Mouse (Mus musculus) activated CD4-positive, CD25-positive, alpha-beta regulatory T cell, adult 4 months (primary cell): ENCODE measurements around the gene Ttc39b. TPM values are rescaled to one million over a fixed set of nuclear protein-coding genes. Genes with fewer than 3 reads are reported as not detected.
A peak's percentile ranks its signal among the peaks of the same experiment; 100 is the strongest.

Source experiments
- ATAC-seq: one replicate; pipeline ENCODE4 v1.8.0; 2017
- polyA plus RNA-seq, 2 experiments: library from polyadenylated mRNA; unstranded; fragments of 100-300 nt; shearing (Covaris generic); gene quantifications; one replicate each; pipeline ENCODE4 v1.2.1; 2017

Gene Ttc39b
- polyA plus RNA-seq, 2 experiments from 2014 or later, result 121 to 125 TPM

DNA sequence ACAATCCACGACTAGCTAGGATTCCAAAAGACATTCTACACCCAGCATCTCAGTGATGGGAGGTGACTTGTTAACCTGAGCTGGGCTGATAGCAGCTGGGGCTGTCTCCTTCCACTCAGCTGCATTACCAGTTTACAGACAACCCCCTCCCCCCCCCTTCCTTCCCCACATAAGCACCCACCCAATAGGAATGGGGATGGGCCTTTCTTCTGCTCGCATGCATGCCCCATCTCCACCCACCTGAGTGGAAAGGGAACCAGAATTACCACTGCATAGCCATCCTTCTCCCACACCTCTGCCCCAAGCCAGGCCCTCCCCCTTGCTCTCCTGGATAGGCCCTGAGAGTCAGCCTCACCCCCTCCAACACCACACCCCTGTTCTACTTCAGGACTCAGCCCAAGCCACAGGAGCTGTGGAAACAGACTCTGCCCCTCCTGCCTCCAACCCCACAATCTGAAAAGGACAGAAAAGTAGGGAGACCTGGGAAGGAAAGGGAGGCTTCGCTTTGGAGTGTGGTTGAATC, 6.2 kb downstream of the Ttc39b start:
- ATAC-seq, result no peak

DNA sequence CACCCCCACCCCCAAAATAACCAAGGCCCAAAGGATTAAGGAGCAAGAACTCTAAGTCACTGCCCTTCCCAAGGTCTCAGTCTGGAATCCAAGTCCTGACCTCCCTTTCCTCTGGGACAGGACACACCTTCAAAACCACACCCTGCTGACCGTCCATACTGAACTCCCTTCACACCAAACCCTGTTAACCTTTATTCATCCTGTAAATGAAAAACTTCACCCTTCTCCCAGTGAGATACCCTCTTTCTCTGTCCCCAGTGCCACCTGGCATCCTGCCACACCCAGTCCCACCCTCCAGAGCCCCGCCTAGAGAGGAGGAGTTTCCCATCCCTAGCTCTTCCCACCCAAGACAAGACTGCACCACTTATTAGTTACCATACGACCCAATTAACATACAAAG, 7.3 kb downstream of the Ttc39b start:
- ATAC-seq, result no peak

DNA sequence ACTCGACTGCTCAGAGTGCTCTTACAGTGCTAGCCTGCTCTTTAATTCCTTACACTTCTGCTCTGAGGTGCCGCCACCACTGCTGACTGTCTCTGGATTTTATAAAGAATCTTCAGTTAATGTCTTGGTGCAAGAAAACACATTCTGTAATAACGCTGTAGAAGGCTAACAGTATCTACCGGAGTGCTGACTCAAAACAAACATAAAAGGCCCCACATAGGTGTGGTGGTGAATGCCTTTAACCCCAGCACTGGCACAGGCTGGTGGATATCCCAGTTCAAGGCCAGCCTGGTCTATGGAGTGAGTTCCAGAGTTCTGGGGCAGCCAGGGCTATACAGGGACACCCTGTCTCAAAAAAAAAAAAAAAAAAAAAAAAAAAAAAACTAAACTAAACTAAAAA, 8.1 kb downstream of the Ttc39b start:
- ATAC-seq, result no peak

DNA sequence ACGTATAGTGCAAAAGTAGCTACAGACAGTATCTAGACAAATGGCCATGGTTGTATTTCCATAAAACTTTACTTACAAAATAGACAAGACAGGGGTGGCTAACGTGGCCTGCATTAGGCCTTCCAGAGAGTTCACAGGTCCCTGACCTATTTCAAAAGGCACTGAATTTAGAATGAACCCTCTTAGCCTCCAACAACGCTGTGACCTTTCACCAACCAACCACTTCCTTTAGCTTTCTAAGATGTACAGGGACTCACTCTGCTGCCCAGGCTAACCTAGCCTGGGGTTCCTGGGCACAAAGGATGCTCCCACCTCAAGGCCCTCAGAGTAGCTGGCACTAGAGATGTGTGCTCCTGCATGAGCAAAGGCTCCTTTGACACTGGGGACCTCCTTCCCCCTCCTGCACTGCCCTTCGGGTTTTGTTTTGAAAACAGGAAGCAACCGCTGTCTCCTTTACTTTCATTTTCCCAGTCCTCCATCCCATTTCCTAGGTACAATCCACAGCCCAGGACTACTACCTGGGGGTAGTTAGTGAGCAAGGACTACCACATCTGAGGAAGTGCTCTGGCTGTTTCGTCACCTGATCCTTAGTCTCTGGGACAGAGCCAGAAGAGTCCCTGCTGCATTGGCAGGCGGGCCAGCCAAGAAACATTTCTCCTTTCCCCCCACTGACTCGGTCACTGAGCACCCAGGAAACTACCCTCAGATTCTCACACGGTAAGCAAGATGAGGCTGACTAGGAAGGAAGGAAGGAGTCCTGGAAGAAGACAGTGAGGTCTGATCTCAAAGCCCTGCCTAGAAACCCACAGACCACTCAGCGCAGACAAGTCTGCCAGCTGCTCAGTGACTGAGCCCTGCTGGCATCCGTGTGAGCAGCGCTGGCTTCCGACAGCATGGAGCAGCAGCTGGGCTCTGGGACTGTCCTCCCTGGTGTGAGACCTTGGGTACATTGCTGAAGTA, 8.9 kb downstream of the Ttc39b start:
- peak; percentile 62 for ATAC-seq

DNA sequence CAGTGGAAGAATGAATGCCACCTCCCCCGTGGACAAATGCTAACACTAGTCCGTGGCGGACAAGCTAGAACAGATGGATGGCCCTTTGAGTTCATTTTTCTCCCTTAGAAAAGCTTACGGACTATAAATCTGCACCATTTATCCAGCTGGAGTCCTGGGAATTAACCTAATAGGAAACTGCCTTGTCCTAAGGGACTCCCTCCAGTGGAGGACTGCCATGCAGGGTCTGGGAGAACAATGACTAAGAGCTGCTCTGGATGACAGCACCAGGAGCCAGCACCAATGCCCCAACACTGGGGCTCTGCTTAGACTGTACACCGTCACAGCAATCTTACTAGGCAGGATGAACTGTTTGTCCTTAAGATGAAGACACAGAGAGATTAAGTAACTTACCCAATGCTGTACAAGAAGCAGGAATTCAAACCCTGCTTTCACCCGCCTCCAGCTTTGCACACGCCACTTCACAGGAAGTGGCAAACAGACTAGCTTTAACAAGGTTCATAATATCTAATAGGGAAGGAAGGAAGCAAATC, 9.7 kb downstream of the Ttc39b start:
- peak; percentile 58 for ATAC-seq

DNA sequence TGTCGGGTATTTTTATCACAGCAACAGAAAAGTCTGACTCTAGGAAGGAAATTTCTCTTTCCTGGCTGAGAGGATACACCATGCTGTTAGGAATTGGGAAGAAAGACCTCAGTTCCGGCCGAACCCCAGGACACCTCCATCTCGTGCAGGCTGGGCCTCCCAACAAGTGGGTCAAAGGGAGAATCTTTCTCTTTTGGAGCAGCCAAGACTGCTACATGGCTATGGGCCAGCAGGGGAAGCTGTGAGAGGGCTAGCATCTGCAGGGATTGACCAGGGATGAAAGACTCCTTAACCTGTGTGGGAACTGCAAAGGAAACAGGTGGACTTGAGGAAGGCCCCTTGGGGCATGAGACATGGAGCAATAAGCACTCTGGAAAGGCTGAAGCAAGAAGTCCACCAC, 11.7 kb downstream of the Ttc39b start:
- ATAC-seq, result no peak

DNA sequence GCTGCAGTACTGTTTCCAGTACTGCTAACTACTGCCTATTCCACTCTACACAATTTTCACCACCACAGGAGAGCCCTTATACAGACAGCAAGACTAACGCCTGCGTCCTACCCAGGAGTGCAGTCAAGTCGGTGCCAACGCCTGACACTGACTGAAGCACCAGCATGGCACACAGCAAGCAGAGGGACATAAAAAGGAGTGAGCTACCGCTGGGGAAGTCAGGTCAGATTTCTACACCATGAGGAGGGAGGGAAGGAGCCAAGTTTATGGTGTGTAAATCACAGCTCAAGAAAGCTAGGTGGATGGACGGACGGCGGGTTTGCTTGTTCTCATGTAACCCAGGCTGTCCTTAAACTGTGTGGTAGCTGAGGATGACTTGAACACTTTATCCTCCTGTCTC, 12.6 kb downstream of the Ttc39b start:
- no peak for ATAC-seq

DNA sequence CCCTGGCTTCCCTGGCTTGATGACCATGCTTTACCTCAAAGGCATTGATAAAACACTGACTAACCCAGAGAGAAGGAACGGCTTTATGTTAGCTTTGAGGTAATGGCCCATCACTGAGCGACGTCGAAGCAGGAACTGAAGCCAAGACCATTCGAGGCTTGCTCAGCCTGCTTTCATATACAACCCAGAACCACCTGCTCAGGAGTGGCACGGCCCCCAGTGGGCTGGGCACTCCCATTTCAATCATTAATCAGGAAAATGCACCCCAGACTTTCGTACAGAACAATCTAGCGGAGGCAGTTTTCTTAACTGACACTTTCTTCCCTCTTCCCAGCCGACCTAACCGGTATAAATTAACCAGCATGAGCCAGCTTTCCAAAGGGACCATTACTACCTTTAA, 13.1 kb downstream of the Ttc39b start:
- no peak for ATAC-seq

DNA sequence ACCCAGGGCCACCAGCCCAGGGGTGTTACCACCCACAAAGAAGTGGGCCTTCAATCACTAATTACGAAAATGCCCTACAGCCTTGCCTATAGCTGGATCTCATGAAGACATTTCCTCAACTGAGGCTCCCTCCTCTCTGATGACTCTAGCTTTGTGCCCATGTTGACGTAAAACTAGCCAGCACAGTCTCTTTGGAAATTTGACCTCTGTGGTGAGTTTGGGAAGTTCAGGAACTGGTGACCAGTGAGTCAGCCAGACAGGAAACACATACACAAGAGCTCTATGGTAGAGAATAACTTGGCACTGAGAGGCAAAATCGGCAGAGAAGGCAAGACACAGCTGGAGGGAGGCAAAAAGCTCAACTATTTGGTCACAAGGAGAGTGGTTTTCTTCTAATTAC, 15.1 kb downstream of the Ttc39b start:
- ATAC-seq, result no peak

DNA sequence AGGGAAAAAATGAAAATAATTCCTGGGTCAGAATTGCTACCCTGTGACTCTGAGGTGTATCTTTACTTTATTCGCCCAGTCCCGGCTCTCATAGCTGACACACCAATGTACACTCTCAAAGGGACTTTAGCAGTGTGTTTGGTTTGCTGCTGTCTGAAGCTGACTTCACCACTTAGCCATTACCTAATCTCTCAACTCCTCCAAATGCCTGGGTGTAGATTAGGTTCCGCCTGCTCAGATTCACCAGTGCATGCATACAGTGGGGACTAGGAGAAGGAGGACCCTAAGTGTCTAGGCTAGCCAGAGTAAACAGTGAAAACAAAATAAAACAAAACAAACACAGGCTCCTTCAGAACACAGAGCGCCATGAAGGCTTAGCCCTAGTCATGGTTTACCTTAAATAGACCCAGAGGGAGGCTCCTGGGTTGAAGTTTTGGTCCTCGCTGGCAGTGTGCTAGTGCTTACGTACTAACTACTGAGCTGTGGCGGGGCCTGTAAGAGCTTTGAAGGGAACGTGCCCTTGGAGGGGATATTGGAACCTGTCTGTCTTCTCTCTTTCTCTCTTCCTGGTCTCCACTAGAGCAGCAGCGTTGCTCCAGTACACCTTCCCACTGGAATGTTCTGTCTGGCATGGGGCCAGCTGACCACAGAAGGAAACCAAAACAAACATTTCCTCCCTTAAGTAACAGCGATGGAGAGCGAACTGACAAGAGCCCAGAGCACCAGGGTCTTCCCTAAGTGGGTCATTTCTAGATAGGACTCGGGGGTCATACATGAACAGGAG, 16.2 kb downstream of the Ttc39b start:
- no peak for ATAC-seq

DNA sequence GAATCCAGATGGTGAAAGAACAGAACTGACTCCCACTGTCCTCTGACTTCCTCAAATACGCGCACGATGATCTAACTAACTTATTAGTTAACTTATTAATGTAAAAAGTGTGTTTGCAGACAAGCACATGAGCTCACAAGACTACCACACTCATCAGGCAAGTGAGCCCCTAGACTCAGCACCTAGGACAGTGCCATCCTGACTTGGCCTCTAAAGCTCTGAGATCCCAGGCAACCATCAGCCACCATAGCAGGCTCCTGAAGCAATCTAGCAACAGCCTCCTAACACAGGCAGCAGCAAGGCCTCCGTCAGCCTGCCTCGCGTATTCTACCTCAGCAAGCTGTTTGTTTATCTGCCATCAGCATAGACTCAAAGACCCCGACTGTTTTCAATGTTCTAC, 17.2 kb downstream of the Ttc39b start:
- ATAC-seq, result no peak

DNA sequence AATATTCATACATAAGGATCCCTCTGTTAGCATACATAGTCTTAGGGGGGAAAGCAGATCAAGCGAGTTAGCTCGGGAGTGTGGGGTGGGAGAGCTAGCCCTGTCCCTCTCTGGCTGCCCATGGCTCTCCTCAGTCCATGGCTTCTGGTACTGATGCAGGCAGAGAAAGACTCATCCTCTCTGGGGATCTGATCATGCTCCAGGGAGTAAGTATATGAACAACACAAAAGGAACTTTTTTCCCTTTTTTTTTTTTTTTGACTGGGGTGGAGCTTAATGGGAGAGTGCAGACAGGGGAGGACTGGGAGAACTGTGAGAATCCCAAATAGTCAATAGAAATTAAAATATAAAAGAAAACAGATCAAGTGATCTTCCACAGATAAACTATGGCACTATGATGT, 19.0 kb downstream of the Ttc39b start:
- ATAC-seq, result no peak

DNA sequence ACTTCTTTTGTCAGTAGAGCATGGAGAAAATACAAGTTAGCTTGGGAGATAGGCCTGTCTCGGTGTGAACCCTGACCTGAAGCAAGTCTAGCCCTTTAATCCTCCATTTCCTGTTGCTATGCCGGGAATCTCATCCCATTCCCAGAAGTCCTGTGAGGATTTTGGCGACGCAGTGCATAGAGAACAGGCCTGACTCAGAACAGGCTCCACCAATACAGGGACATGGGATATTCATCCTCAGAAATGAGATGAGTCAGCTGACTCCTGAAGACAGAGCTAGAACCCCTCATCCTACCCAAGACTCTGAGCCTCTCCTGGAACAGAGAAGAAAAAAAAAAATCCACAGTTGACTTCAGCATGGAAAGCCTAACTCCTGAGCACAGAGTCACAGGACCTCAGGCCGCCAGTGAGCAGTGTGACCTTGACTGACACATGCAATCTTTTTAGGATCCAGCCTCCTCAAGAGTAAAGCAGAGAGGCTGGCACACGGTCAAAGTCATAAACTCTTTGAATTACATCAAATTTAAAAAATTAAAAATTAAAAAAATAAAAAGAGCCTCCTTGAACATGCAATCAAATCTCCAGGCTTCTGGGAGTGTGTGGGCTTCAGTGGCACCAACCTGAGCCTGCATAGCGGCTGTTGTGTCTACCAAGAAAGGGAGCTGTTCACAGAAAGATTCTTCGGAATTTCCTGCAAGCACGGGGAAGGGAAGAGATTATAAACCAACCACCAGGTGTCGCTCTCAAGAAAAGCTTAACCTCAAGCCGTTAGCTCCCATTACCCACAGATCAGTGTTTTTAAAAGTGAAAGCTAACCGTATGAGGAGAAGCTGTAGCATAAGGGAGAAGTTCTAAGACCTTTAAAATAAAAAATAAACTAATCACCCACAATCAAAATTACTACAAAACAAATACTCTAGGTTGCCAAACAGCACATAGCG, 20.9 kb downstream of the Ttc39b start:
- peak; percentile 88 for ATAC-seq

DNA sequence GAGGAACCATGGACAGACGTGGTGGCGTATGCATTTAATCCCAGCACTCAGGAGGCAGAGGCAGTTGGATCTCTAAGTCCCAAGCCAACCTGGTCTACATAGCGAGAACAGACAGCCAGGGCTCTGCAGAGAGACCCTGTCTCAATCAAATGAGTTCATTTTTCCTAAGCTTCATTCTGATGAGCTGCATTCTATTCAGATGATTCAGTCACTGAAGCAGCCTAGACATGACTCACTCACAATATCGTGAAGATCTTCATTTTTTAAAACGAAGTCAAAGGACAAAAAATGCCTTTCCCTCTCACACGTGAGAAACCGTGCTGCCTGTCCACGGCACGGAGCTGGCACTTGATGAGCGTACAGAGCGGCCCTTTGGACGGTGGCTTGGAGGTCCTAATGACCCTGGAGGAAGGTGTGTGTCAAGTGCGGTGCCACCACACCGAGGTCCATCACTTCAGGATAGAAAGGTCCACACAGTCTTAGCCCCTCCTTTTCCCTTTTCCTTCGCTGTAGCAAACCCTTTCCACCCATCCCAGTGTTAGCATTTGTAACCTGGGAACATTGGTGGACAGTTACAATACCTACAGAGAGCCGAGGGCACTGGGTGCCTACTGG, 21.8 kb downstream of the Ttc39b start:
- ATAC-seq, result no peak

DNA sequence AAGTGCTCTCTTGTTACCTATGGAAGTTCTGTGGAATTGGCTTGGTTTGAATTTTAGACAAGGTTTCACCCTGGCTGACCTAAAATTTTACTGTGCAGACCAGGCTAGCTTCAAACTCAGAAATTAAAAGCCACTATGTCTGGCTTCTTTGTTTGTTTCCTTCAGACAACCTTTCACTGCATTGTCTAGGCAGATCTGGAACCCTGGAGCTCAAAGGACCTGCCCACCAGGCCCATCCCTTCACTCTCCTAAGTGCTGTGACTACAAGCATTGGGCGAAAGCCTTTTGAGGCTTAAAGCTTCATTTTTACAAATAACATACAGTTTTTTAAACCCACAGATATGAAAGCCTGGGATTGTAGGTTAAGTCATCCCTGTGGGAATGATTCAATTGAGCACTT, 22.3 kb downstream of the Ttc39b start:
- no peak for ATAC-seq

DNA sequence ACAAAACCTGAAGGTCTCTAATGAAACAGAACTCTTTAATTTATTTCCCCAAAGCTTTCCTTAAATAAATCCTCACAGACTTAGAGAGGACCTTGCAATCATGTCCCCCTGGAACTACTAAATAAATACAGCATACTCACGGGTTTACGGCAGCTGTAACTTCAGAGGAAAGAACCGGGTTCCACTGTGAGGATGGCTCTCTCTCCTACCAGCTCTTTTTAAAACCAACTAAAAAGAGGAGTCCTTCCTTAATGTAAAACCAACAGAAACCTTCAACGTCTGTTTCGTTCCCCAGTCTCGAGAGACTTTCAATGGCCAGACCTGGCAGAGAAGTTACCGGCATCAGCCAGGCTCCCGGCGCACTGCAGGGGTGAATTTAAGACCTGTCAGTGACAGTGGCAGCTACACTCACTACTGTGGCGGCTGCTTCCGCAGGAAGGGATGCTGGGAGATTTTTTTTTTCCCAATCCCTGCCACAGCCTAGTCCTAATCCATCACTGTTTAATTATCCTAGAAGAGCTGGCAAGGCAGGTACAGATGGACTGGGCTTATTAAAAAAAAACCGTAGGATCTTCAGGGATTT, 39.2 kb downstream of the Ttc39b start:
- ATAC-seq, result no peak

DNA sequence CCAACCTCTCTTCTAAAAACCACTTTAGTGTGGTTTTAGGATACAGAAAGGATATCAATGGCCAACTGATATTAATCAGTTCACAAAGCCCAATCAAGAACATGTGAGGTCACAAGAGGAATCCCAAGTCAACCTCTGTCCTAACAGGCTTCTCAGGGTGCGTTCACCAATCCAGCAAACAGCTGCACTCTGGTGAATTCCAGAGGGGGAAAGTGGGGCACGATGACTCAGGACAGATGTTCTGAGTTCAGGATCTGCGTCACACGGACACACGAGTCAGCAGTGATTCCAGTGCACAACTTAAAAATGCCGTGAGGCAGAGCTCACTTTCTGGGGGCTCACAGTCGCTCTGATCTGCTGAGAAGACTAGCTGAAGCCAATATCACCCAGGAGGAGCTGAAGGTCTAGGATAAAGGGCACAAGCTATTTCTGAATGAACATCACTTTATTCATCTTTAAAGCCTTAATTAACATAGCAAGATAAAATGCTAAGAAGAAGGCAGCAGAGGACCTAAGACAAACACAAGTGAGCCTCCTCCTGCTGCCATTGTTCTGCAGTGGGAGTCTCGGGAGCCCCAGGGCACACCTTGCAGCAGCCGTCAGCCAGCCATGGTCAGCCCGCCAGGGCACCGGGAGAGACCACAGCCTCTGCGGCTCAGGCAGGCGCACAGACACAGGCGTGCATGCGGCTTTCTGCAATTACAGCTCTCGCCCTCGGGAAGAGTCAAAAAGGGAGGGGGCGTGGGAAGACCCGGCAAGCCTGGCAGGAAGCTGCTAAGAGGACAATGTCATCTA, 39.9 kb downstream of the Ttc39b start:
- peak; percentile 17 for ATAC-seq

DNA sequence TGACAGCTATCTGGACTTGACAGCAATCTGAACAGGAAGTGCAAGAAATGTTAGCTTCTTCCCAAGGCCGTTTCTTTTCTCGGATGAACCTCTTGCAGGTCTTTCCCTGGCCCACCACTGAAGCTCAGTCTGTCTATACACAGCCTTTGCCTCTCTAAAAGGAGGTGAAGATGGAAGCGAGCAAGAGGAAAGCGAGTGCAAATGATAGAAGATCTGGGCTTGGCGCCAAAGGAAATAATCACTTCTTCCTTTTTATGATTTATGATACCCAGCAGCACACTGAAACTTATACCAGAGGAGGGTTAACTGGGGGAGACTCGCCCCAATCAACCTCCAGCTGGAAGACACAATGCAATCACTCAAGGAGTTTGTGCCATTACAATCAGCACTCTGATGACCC, 41.6 kb downstream of the Ttc39b start:
- no peak for ATAC-seq

DNA sequence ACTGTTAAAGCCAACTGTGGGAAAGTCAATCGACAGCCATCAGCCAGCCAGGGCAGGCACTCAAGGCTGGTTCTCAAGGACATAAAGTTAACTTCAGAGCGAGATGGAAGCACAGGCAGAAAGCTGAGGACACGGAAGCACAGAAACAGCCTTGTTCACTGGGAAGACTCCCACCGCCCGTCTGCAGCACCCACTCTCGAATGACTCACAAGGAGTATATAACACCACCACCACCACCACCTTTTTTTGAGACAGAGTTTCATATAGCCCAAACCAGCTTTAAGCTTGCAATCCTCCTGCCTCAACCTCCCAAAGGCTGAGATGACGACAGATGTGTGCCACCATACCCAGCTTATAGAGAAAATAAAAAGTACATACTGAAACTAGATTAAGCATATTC, 44.8 kb downstream of the Ttc39b start:
- no peak for ATAC-seq

DNA sequence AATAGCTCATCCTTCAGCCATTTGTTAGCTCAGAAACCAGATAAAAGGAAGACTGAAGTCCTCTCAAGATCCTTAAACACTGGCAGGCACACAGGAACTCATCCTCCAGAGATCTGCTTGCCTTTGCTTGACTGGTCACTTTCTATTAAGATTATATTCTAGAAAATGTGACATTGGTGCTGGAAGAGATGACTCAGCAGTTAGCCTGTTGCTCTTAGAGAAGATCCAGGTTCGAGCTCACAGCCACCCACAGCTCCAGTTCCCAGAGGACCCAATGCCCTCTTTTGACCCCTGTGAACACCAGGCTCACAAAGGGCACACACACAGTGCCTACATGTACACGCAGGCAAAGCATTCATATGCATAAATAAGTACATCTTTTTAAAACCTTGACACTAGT, 49.8 kb downstream of the Ttc39b start:
- no peak for ATAC-seq
